ENCODE assay signal across 8 mouse cellular contexts in the genomic region with DNA sequence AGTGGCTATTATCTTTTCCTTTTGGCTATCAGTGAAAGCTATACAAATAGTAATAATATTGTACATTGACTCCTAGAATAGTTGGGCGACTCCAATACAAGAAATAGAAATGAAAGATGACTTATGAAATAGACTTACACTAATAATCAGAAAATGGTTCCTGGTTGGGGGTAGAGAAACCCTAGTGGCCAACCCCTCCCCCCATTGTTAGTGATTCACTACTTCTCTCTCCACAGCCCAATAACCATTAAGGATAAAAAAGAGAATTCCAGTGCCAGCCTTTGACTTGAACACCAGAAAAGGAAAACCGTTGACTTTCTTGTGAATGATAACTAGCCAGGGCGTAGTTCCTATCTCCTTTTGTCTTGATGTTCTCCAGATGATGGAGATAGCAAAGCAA. TPM values are rescaled to one million over a fixed set of nuclear protein-coding genes. Genes with fewer than 3 reads are reported as not detected.
DNase-seq lines count a peak whose midpoint lies in the region; ATAC-seq and TF ChIP-seq lines count a peak whose summit lies in the region.
"Had no signal": no experiment of that assay in that cellular context is flagged by ENCODE, and none has a peak within 500 bp of the region (broad histone marks: within the 10 kb centered on the region; RNA-seq: fewer than 3 reads in every experiment).

No protein-coding gene starts in this region.

- ATAC-seq in lung, embryonic 15.5 days (ENCODE audit: borderline replicate concordance, extremely low read depth, low FRiP score, low TSS enrichment): no peak
- ATAC-seq in limb, embryonic 12.5 days (ENCODE audit: insufficient number of reproducible peaks, insufficient read depth, low FRiP score, low TSS enrichment, low read depth): no peak
- no peak for ATAC-seq in stomach, embryonic 15.5 days (ENCODE audit: insufficient read depth, low FRiP score, low read depth)
- ATAC-seq in frontal cortex, adult (ENCODE audit: low TSS enrichment): no peak
- ATAC-seq: inflammation-experienced regulatory T-cells, adult 6 months had no signal

- H3K4me1 ChIP-seq in lung, embryonic 15.5 days: peaks cover 40% of the 10 kb centered on the region
- H3K4me1 ChIP-seq in embryonic fibroblast, embryonic 13.5 days (ENCODE audit: control insufficient read depth, insufficient read depth, low read length): peaks cover 2% of the 10 kb centered on the region; the same call in 1 of the 2 replicates
- H3K4me1 ChIP-seq in limb, embryonic 12.5 days (replicated peaks): peaks cover 32% of the 10 kb centered on the region
- 0 out of 2 replicates have a peak, but pooled peaks cover 19% of the 10 kb centered on the region for H3K4me1 ChIP-seq in stomach, embryonic 15.5 days

- intact Hi-C loops in gastrocnemius, postnatal 14 days (cut with DNase I; ENCODE audit: low total_unique reads): no loop called here

- H3K4me3 ChIP-seq in lung, embryonic 15.5 days: peak overlapping the region; percentile 96
- peak overlapping the region; percentile 99 for H3K4me3 ChIP-seq in embryonic fibroblast, embryonic 13.5 days (ENCODE audit: insufficient read depth, low read length)
- H3K4me3 ChIP-seq in limb, embryonic 12.5 days (replicated peaks): peak overlapping the region; percentile 98
- peak overlapping the region; percentile 23 for H3K4me3 ChIP-seq in stomach, embryonic 15.5 days (replicated peaks)

- H3K27me3 ChIP-seq in lung, embryonic 15.5 days: no peaks in the 10 kb centered on the region
- H3K27me3 ChIP-seq in limb, embryonic 12.5 days: no peaks in the 10 kb centered on the region
- no peaks in the 10 kb centered on the region for H3K27me3 ChIP-seq in stomach, embryonic 15.5 days (replicated peaks)

- no peaks in the 10 kb centered on the region for H3K36me3 ChIP-seq in lung, embryonic 15.5 days
- H3K36me3 ChIP-seq in limb, embryonic 12.5 days: no peaks in the 10 kb centered on the region
- H3K36me3 ChIP-seq in stomach, embryonic 15.5 days: no peaks in the 10 kb centered on the region

- peak overlapping the region; percentile 99; the same call in 1 of the 2 replicates for H3K9ac ChIP-seq in lung, embryonic 15.5 days
- H3K9ac ChIP-seq in limb, embryonic 12.5 days (replicated peaks): no peak overlapping the region
- H3K9ac ChIP-seq in stomach, embryonic 15.5 days: no peak overlapping the region

- peak overlapping the region; percentile 82 for H3K4me2 ChIP-seq in lung, embryonic 15.5 days
- H3K4me2 ChIP-seq in limb, embryonic 12.5 days: peak overlapping the region; percentile 78
- peak overlapping the region; percentile 77 for H3K4me2 ChIP-seq in stomach, embryonic 15.5 days

- no peak for TF ChIP-seq CTCF in embryonic fibroblast, embryonic 13.5 days (IDR thresholded peaks at IDR 0.05; ENCODE audit: borderline replicate concordance, insufficient read depth, low read length)

- TF ChIP-seq POLR2A in embryonic fibroblast, embryonic 13.5 days (IDR thresholded peaks at IDR 0.05; ENCODE audit: low read depth, low read length): no peak

- DNase-seq in lung, postnatal 4 days: no peak
- DNase-seq in gastrocnemius, postnatal 14 days: no peak

- no peak overlapping the region for H3K27ac ChIP-seq in lung, embryonic 15.5 days
- peak overlapping the region; percentile 95; the same call in 1 of the 2 replicates for H3K27ac ChIP-seq in embryonic fibroblast, embryonic 13.5 days (ENCODE audit: insufficient read depth, low read length)
- H3K27ac ChIP-seq in limb, embryonic 12.5 days: no peak overlapping the region
- no peak overlapping the region for H3K27ac ChIP-seq in stomach, embryonic 15.5 days

- no peaks in the 10 kb centered on the region for H3K9me3 ChIP-seq in lung, embryonic 15.5 days
- no peaks in the 10 kb centered on the region for H3K9me3 ChIP-seq in limb, embryonic 12.5 days
- H3K9me3 ChIP-seq in stomach, embryonic 15.5 days: no peaks in the 10 kb centered on the region

- 57% methylated on average over 3 of the region's 3 CpGs for WGBS in lung, embryonic 15.5 days
- 68% methylated on average over 3 of the region's 3 CpGs for WGBS in limb, embryonic 12.5 days
- 62% methylated on average over 3 of the region's 3 CpGs for WGBS in stomach, embryonic 15.5 days

RNA-seq across cellular contexts. Expression of a gene that starts 1.9 kb away (rescaled TPM):
- polyA plus RNA-seq in lung, embryonic 15.5 days (2015; fragmentation: Nextera tagmentation; extraction: Ambion mirVana): 66.6 and 69.2 TPM in 2 replicates
- polyA plus RNA-seq in embryonic fibroblast, embryonic 13.5 days (2011; ENCODE audit: insufficient read length, low read depth, missing spikeins): 76.8 and 91.2 TPM in 2 replicates
- 92.9 and 100 TPM in 2 replicates for polyA plus RNA-seq in limb, embryonic 12.5 days (2016; fragmentation: Nextera tagmentation; extraction: Ambion mirVana)
- 62.5 and 64.9 TPM in 2 replicates for polyA plus RNA-seq in stomach, embryonic 15.5 days (2015; fragmentation: Nextera tagmentation; extraction: Ambion mirVana)
- total RNA-seq in gastrocnemius, postnatal 14 days (2021): 10 to 100 TPM; 14.1 to 15.1 TPM

RNA-seq across cellular contexts. Expression of a gene that starts 28.6 kb away (rescaled TPM):
- polyA plus RNA-seq in lung, embryonic 15.5 days (2015; fragmentation: Nextera tagmentation; extraction: Ambion mirVana): not detected in 2 replicates
- polyA plus RNA-seq in embryonic fibroblast, embryonic 13.5 days (2011; ENCODE audit: insufficient read length, low read depth, missing spikeins): not detected in 2 replicates
- not detected in 2 replicates for polyA plus RNA-seq in limb, embryonic 12.5 days (2016; fragmentation: Nextera tagmentation; extraction: Ambion mirVana)
- not detected in 2 replicates for polyA plus RNA-seq in stomach, embryonic 15.5 days (2015; fragmentation: Nextera tagmentation; extraction: Ambion mirVana)
- total RNA-seq in gastrocnemius, postnatal 14 days (2021): not detected
- polyA plus RNA-seq: inflammation-experienced regulatory T-cells, adult 6 months had no signal

Comparison
In these comparisons a context has a peak if more than half of its experiments do, and no peak if none do; other contexts are left out.
1. H3K4me3 ChIP-seq: peak in every context shown above with its lines; median percentile 99 in embryonic fibroblast, embryonic 13.5 days; 98 in limb, embryonic 12.5 days; 96 in lung, embryonic 15.5 days; 23 in stomach, embryonic 15.5 days.